Mouse (Mus musculus) embryonic facial prominence, embryonic 15.5 days (tissue): Measurements from ENCODE around the gene Gm21818. TPM values are rescaled to one million over a fixed set of nuclear protein-coding genes. Genes with fewer than 3 reads are reported as not detected.

Experiments
- polyA plus RNA-seq: library from polyadenylated mRNA; unstranded; fragments of >200 nt; fragmentation: Nextera tagmentation; extraction: Ambion mirVana; gene quantifications from 2 replicates; pipeline ENCODE4 v1.2.1, GENCODE M21; 2015

The Gm21818 gene
- polyA plus RNA-seq, 1 experiment from 2014 or later: not detected

Other genes starting within 250 kb of the Gm21818 start
- gene Gm21761, start 243.2 kb upstream of the Gm21818 start, polyA plus RNA-seq: not detected in 2 replicates
- not detected in 2 replicates for gene B020031M17Rik, start 221.6 kb upstream of the Gm21818 start, polyA plus RNA-seq
- not detected in 2 replicates for gene Gm36079, start 145.4 kb upstream of the Gm21818 start, polyA plus RNA-seq
- not detected in 2 replicates for gene Gm21188, start 120.2 kb upstream of the Gm21818 start, polyA plus RNA-seq
- not detected in 2 replicates for gene Gm20767, start 32.2 kb upstream of the Gm21818 start, polyA plus RNA-seq
- not detected in 2 replicates for gene Gm21762, start 43.5 kb downstream of the Gm21818 start, polyA plus RNA-seq
- not detected in 2 replicates for gene Gm21731, start 66.7 kb downstream of the Gm21818 start, polyA plus RNA-seq
- gene AF067061, start 90.7 kb downstream of the Gm21818 start, polyA plus RNA-seq: not detected in 2 replicates
- gene BC147527, start 128.0 kb downstream of the Gm21818 start, polyA plus RNA-seq: 0.16 and 0.63 TPM in 2 replicates
- not detected in 2 replicates for gene Tcstv3, start 144.4 kb downstream of the Gm21818 start, polyA plus RNA-seq